Mouse (Mus musculus) left cerebral cortex, postnatal 25 days (tissue): ENCODE measurements at regions not wholly inside any gene's neighbourhood (a gene's known extent, or its start where the extent isn't known, plus 50 kb on each side); places are given as distances from the start of the nearest gene placed in this dataset.

ENCODE experiments used
- DNase-seq, 2 experiments: peaks; one replicate each; pipeline ENCODE4 v3.0.0; 2022; ENCODE audit warnings: low spot score in 2 of 2, mixed read lengths in 1 of 2
- intact Hi-C: fragments of 180-260 bp; cut with DNase I; formaldehyde crosslinking; loops from one replicate; pipeline ENCODE4 v1.15.1; 2025

DNA sequence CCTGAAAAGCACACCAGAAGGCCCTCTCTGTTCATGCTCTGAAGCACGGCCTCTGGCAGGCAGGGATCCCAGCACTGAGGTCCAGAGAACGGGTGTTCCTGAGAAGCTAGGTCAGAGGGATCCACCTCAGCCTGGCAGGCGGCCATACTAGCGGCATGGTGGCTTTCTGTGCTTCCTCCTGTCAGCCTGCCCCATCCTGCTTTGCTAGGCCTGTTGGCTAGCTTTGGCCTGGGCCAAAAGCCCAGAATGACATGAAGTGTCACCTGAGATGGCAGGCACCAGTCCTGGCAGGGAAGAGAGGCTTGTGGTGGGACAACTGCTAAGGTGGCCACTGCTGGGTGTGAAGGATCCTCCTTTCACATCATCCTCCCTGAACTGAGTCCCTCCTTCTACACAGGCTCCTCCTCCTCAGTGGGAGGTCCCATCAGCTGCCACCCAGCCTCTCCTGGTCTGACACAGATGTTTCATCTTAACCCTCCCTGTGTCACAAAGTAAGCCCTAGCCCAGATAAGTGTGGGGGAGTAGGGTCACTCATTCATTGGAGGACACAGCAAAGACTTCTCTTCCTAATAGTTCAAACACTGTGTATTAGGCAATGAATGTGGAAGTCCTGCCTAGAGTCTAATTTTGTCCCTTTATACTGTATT is 154.5 kb downstream of the Pja1 start:
- intact Hi-C loops: no loop called here
- DNase-seq: no peak

DNA sequence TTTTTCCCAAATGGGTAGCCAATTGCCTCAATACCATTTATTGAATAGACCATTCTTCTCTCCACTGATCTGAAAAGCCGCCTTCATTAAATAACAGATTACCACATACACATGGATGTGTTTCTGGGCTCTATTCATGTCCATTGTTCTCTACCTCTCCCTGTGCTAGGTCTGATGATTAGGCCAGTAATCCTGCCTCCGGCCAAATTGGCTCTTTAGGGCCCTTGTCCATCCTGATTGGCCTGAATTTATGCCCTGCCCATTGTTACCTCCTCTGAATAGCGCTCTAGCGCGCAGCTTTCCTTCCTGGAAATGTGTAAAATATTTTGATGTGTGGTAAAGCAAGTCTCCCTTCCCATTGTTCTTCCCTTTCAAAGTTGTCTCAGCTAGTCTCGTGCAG is 163.2 kb downstream of the Efnb1 start:
- intact Hi-C loops: no loop called here

DNA sequence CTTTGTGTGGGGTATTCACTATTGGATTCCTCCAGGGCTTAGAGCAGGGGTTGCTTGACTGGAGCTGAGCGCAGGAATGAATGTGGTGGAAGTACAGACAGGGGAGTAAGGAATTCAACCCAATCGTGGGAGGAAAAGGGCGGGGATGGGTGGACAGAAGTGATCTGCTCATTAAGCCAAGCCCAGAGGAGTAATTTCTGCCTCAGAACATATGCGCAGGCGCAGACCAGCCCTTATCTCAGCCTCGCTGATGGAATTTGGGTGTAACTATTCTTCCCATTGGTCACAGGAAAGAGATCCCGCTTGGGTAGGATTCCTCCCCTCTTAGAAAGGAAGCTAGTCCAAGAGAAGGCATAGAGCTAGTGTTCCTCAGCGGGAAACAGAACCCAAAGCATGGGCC is 158.8 kb downstream of the Efnb1 start:
- no peak for DNase-seq
- intact Hi-C loops: no loop called here

More for the DNA sequence above, 163.2 kb downstream of the Efnb1 start:
- no peak for DNase-seq

DNA sequence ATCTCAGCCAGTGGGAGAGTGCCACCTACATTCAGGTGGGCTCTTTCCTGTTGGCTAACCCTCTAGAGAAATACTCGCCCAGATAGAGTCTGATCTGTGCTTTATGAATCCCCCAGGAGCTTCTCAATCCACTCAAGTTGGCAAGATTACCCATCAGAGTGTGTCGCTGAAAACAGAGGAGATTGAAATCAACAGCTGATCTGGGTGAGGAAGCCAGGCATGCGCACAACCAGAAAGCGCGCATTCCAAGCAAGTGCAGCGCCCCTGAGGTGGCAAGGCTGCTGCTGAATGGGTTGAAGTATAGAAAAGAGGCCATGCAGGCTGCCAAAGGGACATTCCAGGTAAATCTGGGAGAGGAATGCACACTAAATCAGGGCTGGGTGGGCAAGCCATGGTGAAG is 158.0 kb downstream of the Efnb1 start:
- no peak for DNase-seq
- intact Hi-C loops: no loop called here

DNA sequence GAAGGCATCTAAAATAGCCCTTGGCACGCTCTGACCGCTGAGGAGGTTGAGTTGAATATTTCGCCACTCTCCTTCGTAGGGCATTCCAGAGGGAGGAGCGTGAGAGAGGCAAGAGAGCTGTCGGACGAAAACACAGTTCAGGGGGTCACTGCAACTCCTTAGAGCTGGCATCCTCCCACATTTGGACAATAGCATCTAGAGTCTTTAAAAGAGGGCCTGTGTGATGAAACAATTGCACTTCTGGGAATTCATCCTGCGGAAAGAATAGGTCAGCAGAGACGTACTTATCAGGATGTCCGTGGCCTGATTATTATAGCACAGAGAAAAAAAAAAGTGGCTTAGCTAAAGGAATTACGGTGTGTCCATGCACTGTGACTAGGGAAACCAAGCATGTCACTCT is 156.8 kb downstream of the Efnb1 start:
- no peak for DNase-seq
- intact Hi-C loops: no loop called here

DNA sequence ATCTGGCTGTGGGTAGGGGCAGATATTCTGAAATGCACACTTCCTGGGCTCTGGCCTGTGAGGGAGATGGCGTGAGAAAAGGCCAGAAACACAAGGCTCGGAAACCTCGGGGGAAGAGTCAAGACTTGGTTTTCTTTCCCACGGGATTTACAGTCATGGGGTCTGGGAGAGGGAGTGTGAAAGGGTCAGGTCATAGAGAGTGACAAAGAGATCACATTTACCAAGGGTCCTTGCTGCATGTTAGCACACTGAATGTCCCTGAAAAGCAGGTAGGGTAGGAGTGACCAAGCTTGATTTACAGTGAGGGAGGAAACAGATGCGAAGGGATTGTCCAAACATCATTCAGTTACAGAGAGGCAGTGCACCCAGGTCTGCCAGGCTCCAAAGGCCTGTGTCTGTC is 156.0 kb downstream of the Efnb1 start:
- intact Hi-C loops: no loop called here

DNA sequence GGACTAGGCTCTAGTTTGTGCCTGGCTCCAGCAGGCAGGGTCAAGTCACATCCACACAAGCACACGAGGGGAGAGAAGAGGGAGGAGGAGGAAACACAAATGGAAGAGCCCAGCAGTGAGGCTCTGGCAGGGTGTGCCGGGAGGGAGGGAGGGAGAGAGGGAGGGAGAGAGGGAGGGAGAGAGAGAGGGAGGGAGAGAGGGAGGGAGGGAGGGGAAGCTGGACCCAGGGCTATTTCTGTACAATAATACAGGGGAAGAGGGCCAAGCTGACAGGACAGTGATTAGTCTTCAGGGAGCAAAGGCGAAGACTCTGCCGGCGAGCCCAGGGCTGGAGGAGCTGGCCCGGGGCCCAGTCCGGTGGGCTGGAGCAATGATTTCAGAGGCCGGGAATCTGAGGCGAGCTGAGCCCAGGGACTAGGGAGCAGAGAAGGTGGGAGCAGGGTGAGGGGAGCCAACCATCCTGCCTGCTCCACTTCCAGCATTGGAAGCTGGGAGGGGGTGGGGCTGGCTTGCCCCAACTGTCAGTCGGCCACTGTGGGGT is 155.6 kb downstream of the Efnb1 start:
- no peak for DNase-seq
- intact Hi-C loops: no loop called here

More for the DNA sequence above, 156.0 kb downstream of the Efnb1 start:
- DNase-seq: no peak

DNA sequence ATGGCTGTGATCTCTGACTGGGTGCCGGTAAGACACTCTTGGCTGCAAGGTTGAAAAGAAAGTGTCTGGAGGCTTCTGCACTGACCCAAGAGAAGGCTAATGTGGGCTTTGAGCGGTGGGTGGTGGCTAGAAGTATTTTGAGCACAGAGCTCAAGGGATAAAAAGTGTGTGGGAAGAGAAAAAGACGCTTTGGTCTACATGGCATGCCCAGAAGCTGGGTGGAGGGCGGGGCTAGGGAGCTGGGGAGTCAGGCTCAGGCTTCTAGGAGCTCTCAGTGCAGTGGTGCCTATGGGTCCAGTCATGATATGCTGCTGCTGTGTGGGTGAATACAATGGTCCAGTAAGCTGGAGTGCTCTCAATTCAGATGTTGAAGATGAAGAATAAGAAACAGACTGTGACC is 152.1 kb downstream of the Efnb1 start:
- peak in 1 of 2 experiments; percentile 69 for DNase-seq
- intact Hi-C loops: loop anchor here (1.0 to 10.0 kb wide), 2 partner anchors 149 to 287 kb away; no protein-coding TSS in a partner anchor

DNA sequence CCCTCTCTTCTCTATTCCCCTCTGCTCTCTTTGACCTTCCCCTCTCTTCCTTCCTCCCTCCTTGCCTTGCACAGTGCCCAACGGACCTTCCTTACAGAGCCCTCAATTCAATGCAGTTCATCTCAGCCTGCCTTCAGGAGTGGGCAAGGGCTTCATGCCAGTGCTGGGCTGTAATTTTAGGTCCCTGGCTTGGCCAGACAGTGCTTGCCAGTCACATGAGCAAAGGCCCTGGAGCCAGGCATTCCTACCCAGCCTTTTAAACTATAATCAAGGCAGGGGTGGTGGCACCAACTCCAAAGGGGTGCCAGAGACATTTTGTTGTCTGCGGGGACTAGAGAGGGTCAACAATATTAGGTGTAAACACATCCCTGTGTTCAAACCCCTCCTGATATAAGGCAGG is 150.9 kb downstream of the Efnb1 start:
- intact Hi-C loops: loop anchor here (10.0 kb wide), 1 partner anchor 288 kb away; no protein-coding TSS in a partner anchor
- DNase-seq: no peak

DNA sequence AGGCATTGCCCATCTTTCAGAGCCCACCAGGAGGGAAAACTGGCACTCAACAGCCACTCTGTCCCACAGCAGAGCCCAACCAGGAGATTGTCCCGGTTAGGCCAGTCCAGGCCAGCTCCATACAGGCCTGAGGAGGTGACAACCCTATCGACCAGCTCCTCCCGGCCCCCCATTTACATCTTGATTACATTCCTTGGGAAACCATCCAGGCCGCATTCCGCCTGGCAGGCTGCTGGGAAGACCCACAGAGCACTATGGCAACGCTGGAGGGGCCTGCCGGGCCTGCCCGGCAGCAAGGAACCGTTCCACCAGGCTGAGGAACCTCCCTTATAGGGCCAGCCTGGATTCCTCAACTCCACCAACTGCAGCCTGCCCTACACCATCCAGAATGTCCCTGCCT is 149.7 kb downstream of the Efnb1 start:
- intact Hi-C loops: loop anchor here (10.0 kb wide), 1 partner anchor 289 kb away; no protein-coding TSS in a partner anchor
- no peak for DNase-seq

DNA sequence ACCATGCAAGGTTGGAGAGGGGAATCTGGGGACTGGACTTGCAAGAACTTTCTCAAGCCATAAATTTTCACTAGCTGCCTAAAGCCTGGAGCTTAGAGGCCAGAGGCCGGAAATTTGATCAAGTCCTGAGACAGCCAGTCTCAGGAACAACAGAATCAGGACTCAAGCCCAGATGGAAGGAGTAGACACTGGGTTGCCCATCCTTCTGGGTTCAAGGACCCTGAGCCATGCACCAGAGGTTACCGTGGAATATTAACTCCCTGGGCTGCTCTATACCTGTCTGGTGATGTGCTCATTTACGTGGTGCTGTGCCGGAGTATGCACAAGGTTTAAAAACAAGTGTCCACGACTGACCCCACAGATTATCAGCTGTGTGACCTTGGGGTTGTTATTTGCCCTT is 145.1 kb downstream of the Efnb1 start:
- intact Hi-C loops: loop anchor here (10.0 kb wide), 1 partner anchor 294 kb away; no protein-coding TSS in a partner anchor
- no peak for DNase-seq

DNA sequence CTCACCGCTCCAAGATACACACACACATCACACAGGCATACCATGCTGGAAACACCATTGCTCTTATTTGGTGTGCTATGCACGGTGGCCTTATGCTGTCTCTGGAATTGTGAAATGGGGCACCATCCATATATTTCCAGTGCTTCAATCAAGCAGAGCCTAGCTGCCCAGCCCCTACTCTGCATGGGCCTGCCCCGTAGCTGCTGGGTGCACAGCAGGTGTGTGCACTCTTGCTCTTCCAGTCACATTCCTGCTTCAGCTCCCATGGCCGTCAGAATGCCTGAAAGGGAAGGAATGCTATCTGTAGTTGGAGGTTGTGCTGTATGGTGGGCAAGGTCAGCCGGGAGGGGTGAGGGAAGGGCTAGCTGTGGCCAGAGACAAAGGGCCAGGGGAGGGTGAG is 144.6 kb downstream of the Efnb1 start:
- DNase-seq: no peak
- intact Hi-C loops: loop anchor here (10.0 kb wide), 1 partner anchor 294 kb away; no protein-coding TSS in a partner anchor

DNA sequence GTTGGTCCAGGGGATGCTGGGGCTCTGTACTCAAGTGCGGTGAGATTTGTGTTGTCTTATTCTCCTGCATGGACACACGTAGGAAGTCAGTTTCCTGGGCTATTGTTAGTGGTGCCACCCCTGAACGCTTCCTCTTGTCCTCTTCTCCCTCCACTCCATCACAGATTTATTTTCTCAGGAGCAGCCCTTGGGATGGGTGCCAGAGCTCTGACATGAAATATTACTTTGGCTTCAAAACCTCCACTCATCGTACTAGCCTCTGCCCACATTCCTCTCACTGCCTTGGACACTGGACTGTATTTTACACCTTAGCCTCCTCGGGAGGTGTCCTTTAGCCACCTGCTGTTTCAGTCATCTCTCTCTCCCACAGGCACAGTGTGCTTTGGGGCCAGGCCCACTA is 139.6 kb downstream of the Efnb1 start:
- intact Hi-C loops: no loop called here
- DNase-seq: no peak

DNA sequence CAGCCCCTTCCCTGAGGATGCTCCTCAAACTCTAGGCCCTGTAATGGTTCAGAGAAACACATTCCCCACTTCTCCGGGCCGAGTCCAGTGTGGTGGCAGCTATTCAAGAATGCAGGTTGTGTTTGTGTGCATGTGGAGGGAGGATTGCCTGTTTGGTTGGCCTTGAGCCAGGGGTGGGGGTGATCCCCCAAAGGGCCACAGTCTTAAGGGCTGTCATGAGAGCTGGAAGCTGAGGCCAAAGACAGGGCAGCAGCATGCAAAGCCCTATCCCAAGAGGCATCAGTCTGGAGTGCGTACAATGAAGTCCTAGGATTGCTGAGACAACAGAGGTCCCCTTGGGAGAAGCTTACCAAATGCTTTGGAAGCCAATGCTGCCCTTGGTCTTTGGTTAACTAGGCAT is 136.0 kb downstream of the Efnb1 start:
- no peak for DNase-seq
- intact Hi-C loops: no loop called here

DNA sequence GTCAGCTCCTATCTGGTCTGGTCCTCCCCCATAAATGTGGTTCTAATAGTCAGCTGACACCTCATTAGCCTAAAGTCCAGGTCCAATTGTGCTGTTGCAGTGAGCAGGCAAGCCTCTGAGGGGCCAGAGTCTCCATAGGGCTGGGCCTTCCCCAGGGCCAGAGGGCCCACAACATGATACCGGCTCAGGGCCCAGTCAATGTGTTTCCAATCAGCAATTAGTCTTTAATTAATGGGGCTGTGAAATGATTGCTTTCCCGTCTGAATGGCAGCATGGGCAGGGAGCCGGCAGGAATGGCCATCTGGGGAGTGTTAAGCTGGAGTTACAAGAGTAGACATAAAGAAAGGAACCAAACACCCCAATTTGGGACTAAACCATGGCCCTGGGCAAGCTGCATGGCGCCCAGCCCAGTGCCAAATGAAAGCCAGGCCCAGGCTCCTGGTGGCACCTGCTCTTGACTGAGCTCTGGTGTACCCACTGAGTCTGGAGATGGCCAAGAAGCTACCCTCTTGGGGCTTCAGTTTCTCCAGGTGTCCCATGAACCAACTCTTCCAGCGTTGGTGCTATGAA is 113.2 kb downstream of the Efnb1 start:
- intact Hi-C loops: no loop called here
- DNase-seq: no peak

DNA sequence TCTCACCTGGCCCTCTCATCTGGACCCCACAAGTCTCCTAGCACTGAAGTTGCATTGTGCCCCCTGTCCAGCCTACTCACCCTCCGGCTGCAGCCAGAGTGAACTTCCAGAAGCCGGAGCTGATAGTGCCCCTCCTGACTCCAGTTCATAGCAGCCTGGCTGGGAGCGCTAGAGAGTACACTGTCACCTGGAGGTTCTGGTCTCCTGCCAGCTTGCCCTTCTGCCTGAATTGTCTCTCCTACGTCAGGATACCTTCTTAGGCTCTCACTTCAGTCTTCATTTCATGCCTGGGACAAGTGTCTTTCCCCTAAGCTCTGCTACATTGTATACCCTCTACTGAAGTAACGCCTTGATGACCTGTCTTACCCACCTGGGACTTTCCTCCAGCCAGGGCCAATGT is 112.3 kb downstream of the Efnb1 start:
- no peak for DNase-seq
- intact Hi-C loops: no loop called here

DNA sequence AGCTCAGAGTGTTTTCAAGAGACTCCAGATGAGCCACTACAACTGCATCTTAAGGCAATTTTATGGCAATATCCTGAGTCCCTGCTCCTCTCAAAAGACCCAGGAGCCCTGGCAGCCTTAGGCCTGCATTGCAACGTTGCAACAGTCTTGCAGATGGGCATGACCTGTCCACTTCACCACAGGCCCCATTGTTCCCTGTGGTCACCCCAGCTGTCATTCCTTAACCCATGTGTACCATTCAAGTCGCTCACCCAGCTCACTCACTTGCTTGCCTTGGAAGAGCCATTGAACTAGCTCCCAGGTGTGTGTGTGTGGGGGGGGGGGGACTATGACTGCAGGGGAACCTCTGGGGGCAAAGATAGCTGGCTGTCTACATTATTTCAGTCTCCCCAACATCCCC is 110.8 kb downstream of the Efnb1 start:
- intact Hi-C loops: no loop called here
- no peak for DNase-seq

DNA sequence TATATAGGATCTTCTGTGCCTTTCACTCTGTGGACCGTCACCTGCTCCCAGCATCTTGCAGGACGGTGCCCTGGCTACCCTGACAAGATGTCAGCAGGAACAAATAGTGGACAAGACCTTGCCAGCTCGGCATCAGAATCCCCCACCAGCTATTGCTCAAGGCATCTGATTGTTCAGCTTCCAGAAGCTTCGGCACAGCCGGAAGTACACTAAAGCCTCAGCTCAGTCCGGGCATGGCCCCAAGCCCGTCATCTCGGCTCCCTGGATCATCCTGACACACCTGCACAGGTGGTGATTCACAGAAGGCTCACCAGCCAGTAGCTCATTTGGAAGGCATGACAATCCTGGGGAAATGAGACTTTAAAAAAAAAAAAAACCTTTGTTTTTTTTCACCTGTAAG is 110.1 kb downstream of the Efnb1 start:
- intact Hi-C loops: no loop called here
- no peak for DNase-seq

DNA sequence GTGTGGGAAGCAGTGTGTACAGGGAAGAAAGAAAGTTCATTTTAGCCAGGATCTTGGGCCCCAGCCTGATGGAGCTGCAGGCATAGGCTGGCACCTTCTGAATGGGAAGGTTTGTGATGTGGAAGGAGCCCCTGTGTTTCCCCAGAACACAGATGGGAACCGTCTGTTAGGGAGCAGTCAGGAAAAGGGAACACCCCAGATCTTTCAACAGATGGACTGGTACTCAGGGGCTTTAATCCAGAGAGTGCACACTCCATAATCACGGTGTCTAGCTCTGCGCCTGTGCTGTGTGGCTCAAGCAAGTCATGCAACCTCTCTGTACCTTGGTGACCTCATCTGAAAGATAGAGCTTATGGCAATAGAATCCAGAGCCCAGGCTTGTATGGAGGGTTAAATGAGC is 109.6 kb downstream of the Efnb1 start:
- DNase-seq: no peak
- intact Hi-C loops: no loop called here

DNA sequence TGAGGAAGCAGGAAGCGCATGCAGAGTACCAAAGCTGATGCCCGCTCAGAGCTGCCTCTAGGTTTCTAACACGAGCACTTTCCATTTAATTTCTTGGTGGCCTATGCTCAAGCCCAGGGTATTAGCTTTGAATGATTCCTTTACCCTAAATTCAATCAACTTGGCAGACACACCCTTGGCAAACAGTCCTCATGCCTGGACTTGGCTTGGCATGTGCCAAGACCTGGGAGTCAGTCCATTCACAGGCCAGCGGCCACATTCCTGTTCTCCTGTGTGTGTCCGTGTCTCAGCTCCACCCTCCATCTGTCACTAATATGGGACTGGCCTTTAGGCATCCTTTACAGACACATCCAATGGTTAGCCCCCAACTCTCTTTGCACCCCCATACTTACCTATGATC is 107.3 kb downstream of the Efnb1 start:
- intact Hi-C loops: no loop called here
- DNase-seq: no peak

DNA sequence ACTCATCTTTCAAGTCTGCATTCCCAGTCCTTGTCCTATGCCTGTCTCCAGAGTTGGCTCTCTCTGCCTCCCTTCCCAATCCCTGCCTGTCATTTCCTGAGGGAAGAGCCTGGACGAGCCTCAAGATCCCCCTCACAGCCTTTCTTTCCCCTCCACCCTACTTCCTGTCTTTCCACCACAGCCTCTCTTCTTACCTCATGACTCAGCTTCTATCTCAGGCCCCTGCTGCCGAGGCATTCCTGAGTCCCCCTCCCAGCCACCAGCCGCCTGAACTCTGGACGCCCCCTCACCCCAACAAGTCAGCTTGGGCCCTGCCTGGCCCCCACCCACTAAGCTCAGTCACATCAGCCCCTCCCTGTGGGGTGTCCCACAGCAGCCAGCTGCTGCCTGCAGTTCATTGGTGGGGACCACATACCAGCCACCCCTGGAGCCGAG is 105.8 kb downstream of the Efnb1 start:
- no peak for DNase-seq
- intact Hi-C loops: no loop called here
